Mouse (Mus musculus): ENCODE data around the gene Ak4. TPM values are rescaled to one million over a fixed set of nuclear protein-coding genes. Genes with fewer than 3 reads are reported as not detected.

Ak4 gene
- polyA plus RNA-seq, 1 experiment from 2014 or later = 13.9 TPM

- no peak for ATAC-seq (ENCODE audit: low FRiP score)
These were observed 30.3 kb downstream of the Ak4 start for GRCm38 (mm10) chr4:101449344-101449743.

GRCm38 (mm10) chr4:101450150-101450780, 31.2 kb downstream of the Ak4 start:
- Histone ChIP-seq H3K9me3 (replicated peaks) (no peaks in the 10 kb centered on the region), H3K27me3 (no peaks in the 10 kb centered on the region), H3K9ac (no peak overlapping the region), H3K4me3 (no peak overlapping the region), H3K4me2 (replicated peaks) (no peak overlapping the region), H3K27ac (no peak overlapping the region), H3K4me1 (no peaks in the 10 kb centered on the region), H3K36me3 (no peaks in the 10 kb centered on the region)
- 90% methylated on average over 20 of the region's 20 CpGs for WGBS
- ATAC-seq (ENCODE audit: low FRiP score) = no peak

More at GRCm38 (mm10) chr4:101449344-101449743, 30.3 kb downstream of the Ak4 start:
- Histone ChIP-seq H3K27me3 (no peaks in the 10 kb centered on the region), H3K9ac (no peak overlapping the region), H3K4me3 (no peak overlapping the region), H3K9me3 (replicated peaks) (no peaks in the 10 kb centered on the region), H3K4me1 (no peaks in the 10 kb centered on the region), H3K36me3 (no peaks in the 10 kb centered on the region), H3K4me2 (replicated peaks) (no peak overlapping the region), H3K27ac (no peak overlapping the region)
- 94% methylated on average over 7 of the region's 7 CpGs for WGBS

GRCm38 (mm10) chr4:101451089-101451488, 32.0 kb downstream of the Ak4 start:
- ATAC-seq (ENCODE audit: low FRiP score) = no peak
- WGBS = 89% methylated on average over 4 of the region's 4 CpGs
- Histone ChIP-seq H3K4me3 (no peak overlapping the region), H3K9me3 (replicated peaks) (no peaks in the 10 kb centered on the region), H3K27ac (no peak overlapping the region), H3K9ac (no peak overlapping the region), H3K4me2 (replicated peaks) (no peak overlapping the region), H3K36me3 (no peaks in the 10 kb centered on the region), H3K27me3 (no peaks in the 10 kb centered on the region), H3K4me1 (no peaks in the 10 kb centered on the region)

- H3K4me2 ChIP-seq (replicated peaks) = no peak overlapping the region
- H3K27me3 ChIP-seq = no peaks in the 10 kb centered on the region
- H3K27ac ChIP-seq = no peak overlapping the region
- 92% methylated on average over 9 of the region's 9 CpGs for WGBS
- no peak overlapping the region for H3K4me3 ChIP-seq
- no peaks in the 10 kb centered on the region for H3K9me3 ChIP-seq (replicated peaks)
- no peaks in the 10 kb centered on the region for H3K4me1 ChIP-seq
- H3K36me3 ChIP-seq = no peaks in the 10 kb centered on the region
- no peak overlapping the region for H3K9ac ChIP-seq
- no peak for ATAC-seq (ENCODE audit: low FRiP score)
These were observed 33.8 kb downstream of the Ak4 start for GRCm38 (mm10) chr4:101452829-101453228.

- 90% methylated on average over 8 of the region's 8 CpGs for WGBS
- Histone ChIP-seq H3K9ac (no peak overlapping the region), H3K36me3 (no peaks in the 10 kb centered on the region)
These were observed 38.1 kb downstream of the Ak4 start for GRCm38 (mm10) chr4:101457176-101457575.

GRCm38 (mm10) chr4:101458341-101458740, 39.3 kb downstream of the Ak4 start:
- Histone ChIP-seq H3K27me3 (no peaks in the 10 kb centered on the region), H3K27ac (no peak overlapping the region), H3K36me3 (no peaks in the 10 kb centered on the region), H3K4me1 (no peaks in the 10 kb centered on the region), H3K4me3 (no peak overlapping the region), H3K4me2 (replicated peaks) (no peak overlapping the region), H3K9ac (no peak overlapping the region), H3K9me3 (replicated peaks) (no peaks in the 10 kb centered on the region)
- no peak for ATAC-seq (ENCODE audit: low FRiP score)
- 58% methylated on average over 2 of the region's 2 CpGs for WGBS

More at GRCm38 (mm10) chr4:101457176-101457575, 38.1 kb downstream of the Ak4 start:
- Histone ChIP-seq H3K27me3 (no peaks in the 10 kb centered on the region), H3K4me3 (no peak overlapping the region), H3K9me3 (replicated peaks) (no peaks in the 10 kb centered on the region), H3K27ac (no peak overlapping the region), H3K4me2 (replicated peaks) (no peak overlapping the region), H3K4me1 (no peaks in the 10 kb centered on the region)
- ATAC-seq (ENCODE audit: low FRiP score) = no peak

- H3K4me2 ChIP-seq (replicated peaks) = no peak overlapping the region
- no peak overlapping the region for H3K4me3 ChIP-seq
- H3K9me3 ChIP-seq (replicated peaks) = no peaks in the 10 kb centered on the region
- no peaks in the 10 kb centered on the region for H3K4me1 ChIP-seq
- H3K9ac ChIP-seq = no peak overlapping the region
- 93% methylated on average over 4 of the region's 4 CpGs for WGBS
- H3K27me3 ChIP-seq = no peaks in the 10 kb centered on the region
- no peak overlapping the region for H3K27ac ChIP-seq
- no peaks in the 10 kb centered on the region for H3K36me3 ChIP-seq
- no peak for ATAC-seq (ENCODE audit: low FRiP score)
These were observed 40.3 kb downstream of the Ak4 start for GRCm38 (mm10) chr4:101459358-101459757.

- Histone ChIP-seq H3K27ac (no peak overlapping the region), H3K9me3 (replicated peaks) (no peaks in the 10 kb centered on the region), H3K4me1 (no peaks in the 10 kb centered on the region), H3K36me3 (no peaks in the 10 kb centered on the region), H3K4me2 (replicated peaks) (no peak overlapping the region), H3K27me3 (no peaks in the 10 kb centered on the region), H3K4me3 (no peak overlapping the region), H3K9ac (no peak overlapping the region)
- ATAC-seq (ENCODE audit: low FRiP score) = no peak
- 86% methylated on average over 1 of the region's 1 CpGs for WGBS
These were observed 41.0 kb downstream of the Ak4 start for GRCm38 (mm10) chr4:101460114-101460513.

GRCm38 (mm10) chr4:101462065-101462464, 43.0 kb downstream of the Ak4 start:
- Histone ChIP-seq H3K4me3 (no peak overlapping the region), H3K36me3 (no peaks in the 10 kb centered on the region), H3K4me2 (replicated peaks) (no peak overlapping the region), H3K9me3 (replicated peaks) (no peaks in the 10 kb centered on the region), H3K4me1 (no peaks in the 10 kb centered on the region), H3K9ac (no peak overlapping the region), H3K27me3 (no peaks in the 10 kb centered on the region), H3K27ac (no peak overlapping the region)
- 93% methylated on average over 2 of the region's 2 CpGs for whole genome bisulfite sequencing
- no peak for ATAC-seq (ENCODE audit: low FRiP score)

- WGBS = 88% methylated on average over 3 of the region's 3 CpGs
- H3K27ac ChIP-seq = no peak overlapping the region
- no peaks in the 10 kb centered on the region for H3K9me3 ChIP-seq (replicated peaks)
- H3K9ac ChIP-seq = no peak overlapping the region
- no peak overlapping the region for H3K4me3 ChIP-seq
- no peak overlapping the region for H3K4me2 ChIP-seq (replicated peaks)
- H3K4me1 ChIP-seq = no peaks in the 10 kb centered on the region
- H3K36me3 ChIP-seq = no peaks in the 10 kb centered on the region
- ATAC-seq (ENCODE audit: low FRiP score) = no peak
- no peaks in the 10 kb centered on the region for H3K27me3 ChIP-seq
These were observed 47.2 kb downstream of the Ak4 start for GRCm38 (mm10) chr4:101466264-101466663.

- ATAC-seq (ENCODE audit: low FRiP score) = no peak
These were observed 50.2 kb downstream of the Ak4 start for GRCm38 (mm10) chr4:101469242-101469641.

GRCm38 (mm10) chr4:101470543-101470942, 51.5 kb downstream of the Ak4 start:
- no peak for ATAC-seq (ENCODE audit: low FRiP score)
- WGBS = 67% methylated on average over 5 of the region's 5 CpGs
- Histone ChIP-seq H3K9me3 (replicated peaks) (no peaks in the 10 kb centered on the region), H3K9ac (no peak overlapping the region), H3K27me3 (no peaks in the 10 kb centered on the region), H3K27ac (no peak overlapping the region), H3K36me3 (no peaks in the 10 kb centered on the region), H3K4me2 (replicated peaks) (no peak overlapping the region), H3K4me3 (no peak overlapping the region), H3K4me1 (no peaks in the 10 kb centered on the region)

More at GRCm38 (mm10) chr4:101469242-101469641, 50.2 kb downstream of the Ak4 start:
- Histone ChIP-seq H3K4me1 (no peaks in the 10 kb centered on the region), H3K4me2 (replicated peaks) (no peak overlapping the region), H3K27me3 (no peaks in the 10 kb centered on the region), H3K4me3 (no peak overlapping the region), H3K36me3 (no peaks in the 10 kb centered on the region), H3K27ac (no peak overlapping the region), H3K9me3 (replicated peaks) (no peaks in the 10 kb centered on the region), H3K9ac (no peak overlapping the region)
- WGBS = 90% methylated on average over 5 of the region's 5 CpGs

- ATAC-seq (ENCODE audit: low FRiP score) = no peak
- 89% methylated on average over 3 of the region's 3 CpGs for WGBS
- Histone ChIP-seq H3K9ac (no peak overlapping the region), H3K4me3 (no peak overlapping the region), H3K27ac (no peak overlapping the region), H3K9me3 (replicated peaks) (no peaks in the 10 kb centered on the region), H3K4me2 (replicated peaks) (no peak overlapping the region), H3K36me3 (no peaks in the 10 kb centered on the region), H3K4me1 (no peaks in the 10 kb centered on the region), H3K27me3 (no peaks in the 10 kb centered on the region)
These were observed 53.7 kb downstream of the Ak4 start for GRCm38 (mm10) chr4:101472767-101473166.
